Mouse (Mus musculus): ENCODE data around the gene Il1r2. TPM values are rescaled to one million over a fixed set of nuclear protein-coding genes. Genes with fewer than 3 reads are reported as not detected.

Il1r2 gene
- total RNA-seq, 2 experiments from 2014 or later = 0.56 TPM; not detected in 1

DNA sequence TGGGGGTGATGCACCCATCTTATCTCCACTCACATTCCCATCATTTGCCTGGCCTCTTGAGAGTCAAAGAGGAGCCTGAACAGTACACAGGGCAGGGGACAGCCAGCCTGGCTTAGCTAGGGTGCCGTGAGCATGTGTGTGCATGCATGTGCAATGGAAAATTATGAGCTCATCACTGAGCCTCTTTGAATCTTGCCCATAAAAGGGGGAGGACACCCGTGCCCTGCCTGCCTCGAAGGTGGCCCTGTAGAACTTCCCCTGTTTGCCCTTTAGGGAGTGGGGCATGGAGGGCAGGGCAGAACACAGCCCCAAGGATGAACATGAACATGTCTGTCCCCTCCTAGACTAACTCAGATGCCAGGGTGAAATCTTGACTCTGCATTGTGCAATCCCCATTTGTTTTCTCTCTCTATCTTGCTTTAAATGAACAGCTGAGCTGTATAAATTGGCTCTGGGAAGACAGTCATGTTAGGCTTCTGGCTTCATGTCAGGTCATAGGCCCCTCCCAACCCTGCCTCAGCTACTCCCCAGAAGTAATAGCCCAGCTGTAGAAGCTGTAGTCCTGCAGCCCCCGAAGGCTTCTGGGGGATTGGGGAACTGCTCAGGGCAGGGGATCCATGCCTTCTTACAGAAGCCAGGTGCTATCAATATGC lies 14.6 kb upstream of the Il1r2 start:
- DNase-seq = peak; percentile 34

DNA sequence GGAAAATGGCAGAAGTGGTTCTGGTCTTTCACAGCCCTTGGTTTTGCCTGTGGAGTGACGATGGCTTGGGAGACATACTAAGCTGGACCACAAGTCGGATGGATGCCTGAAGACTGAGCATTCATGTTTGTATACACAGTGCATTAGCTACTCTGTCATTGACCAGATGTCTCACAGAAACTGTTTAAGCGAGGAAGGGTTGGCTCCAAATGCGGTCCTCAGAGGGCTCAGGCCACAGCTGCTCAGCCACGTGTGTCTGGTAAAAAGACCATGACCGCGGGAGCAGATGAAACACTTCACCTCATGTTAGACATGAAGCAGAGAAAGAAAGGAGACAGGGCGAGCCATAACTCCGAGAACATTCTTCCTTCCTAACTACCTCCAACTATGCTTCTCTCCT lies 12.5 kb upstream of the Il1r2 start:
- peak; percentile 16 for DNase-seq

DNA sequence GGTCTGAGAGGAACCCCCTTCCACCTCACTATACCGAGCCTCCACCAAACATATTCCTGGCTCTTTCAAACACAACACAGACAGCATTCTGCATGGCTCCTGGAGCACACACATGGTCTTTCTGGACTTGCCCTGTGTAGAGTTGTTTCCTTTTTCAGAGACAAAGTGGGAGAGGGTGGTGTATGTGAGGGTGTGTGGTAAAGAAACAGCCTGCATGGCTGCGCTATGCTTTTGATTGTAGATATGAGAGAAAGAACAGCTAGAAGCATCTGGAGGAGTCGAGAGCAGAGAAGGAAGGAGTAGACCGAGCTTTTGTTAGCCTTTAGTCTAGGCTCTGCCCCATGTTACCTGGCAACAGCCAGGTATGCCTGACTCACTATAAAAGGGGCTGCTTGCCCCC lies 10.5 kb upstream of the Il1r2 start:
- DNase-seq = no peak

DNA sequence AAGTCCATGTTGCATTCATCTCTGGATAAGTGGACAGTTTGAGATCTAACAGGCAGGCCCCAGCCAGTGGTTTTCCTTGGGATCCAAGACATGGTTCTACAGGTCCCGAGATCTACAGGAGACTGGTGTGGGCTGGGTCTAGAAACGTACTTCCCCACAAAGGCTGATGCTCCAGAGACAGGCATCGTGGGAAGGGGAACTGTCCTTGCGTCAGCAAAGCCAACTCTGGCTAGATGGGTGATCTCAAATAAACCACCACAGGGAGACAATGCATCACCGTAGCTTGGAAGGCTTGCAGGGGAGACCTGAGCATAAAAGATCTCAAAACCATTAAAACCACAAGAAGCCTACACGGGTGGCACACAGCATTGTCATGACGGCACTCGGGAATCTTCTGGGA lies 9.4 kb upstream of the Il1r2 start:
- DNase-seq = no peak

DNA sequence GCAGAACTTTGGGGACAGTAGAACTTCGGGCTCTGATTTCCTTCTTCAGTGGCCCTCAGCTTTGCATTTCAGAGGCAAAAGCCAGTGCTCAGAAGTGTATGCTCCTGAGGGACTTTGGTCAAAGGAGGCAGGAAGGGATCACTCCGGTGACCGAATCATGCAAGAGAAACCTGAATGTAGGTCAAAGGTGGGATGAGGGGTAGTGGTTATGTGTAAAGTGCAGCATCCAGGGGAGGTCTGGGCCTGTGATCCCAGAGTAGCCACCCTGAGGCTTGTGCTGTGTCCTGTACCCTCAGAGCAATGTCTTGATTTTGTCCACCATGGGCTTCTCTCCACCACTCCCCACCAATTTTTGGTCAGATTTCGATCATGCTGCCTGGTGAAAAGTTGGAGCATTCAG lies 1.3 kb upstream of the Il1r2 start:
- DNase-seq = no peak

DNA sequence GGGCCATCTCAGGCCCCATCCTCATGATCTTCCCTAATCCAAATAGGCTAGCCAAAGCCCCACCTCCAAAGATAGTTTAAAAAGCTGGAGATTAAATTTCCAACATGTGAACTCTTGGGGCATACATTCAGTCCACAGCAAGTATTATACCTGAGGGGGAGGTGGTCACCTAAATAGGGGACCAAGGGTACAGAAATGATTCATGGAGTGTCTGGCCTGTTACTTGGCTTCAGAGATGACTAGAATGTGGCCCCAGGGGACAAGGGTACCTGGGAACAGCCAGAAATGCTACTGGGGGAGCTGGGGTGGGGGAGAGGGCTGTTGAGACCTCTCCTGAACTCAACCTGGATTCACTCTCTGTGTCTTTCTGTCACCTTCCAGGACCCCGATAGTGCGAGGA lies 3.4 kb downstream of the Il1r2 start:
- no peak for DNase-seq

DNA sequence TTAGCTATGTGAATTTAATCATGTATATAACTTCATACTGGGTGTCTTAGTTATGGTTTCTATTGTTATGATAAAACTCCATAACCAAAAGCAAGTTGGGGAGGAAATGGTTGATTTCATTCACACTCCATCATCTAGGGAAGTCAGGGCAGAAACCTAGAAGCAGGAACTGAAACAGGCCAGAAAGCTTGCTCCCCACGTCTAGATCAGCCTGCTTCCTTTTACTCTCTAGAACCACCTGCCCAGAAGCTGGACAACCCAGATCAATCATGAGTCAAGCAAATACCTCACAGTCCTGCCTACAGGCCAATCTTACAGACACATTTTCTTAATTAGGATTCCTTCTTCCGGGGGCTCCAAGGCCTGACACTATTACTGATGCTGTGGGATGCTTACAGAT lies 7.2 kb downstream of the Il1r2 start:
- DNase-seq = no peak

DNA sequence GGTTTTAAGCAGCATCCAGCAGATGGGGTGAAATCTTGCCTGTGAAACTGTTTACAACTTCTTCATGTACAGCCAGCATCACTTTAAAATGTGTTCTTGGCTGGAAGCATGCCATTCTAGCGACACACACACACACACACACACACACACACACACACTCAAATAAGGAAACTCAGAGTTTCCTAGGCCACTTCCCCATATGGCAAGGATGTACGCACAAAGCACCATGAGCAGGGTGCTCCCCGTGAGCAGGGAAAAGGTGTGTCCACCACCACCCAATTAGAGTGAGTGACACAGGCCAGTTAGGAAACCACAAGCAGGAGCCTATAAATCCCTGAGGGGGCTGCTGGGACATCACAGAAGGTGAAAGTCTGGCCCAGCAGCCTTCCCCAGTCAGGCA lies 10.5 kb downstream of the Il1r2 start:
- DNase-seq = no peak

DNA sequence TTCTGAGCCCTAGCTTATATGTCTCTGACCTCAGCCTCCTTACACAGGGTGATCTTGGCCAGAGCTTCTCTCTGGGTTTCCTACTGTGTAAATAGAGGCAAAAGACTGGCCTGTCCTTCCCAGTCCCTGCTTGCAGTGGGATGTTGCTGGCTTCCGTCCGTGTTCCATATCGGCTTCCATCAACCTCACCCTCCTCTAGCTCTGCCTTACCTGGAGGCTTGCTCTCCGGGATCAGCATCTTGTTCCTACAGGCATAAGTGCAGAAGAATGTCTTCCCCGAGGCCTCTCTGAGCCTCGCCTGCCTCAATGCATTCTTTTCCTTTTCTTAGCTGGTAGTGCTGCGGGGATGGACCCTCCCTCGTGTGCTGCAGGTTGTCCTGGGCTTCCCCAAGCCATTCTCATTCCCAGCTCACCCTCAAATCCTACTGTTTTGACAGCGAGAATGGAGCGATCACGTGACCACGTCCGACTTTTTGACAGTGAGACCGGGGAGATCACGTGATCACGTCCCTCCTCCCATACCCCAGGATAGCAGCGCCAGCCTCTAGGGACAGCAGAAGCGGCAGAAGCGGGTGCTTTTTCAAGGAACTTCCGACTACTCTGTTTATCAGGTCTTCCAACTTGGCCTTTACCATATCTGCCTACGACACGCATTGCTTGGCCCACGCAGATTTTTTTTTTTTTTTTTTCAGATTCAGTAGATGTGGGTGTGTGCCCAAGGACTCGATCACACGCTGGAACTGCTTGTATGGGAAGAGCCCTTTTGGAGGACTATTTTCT lies 11.7 kb downstream of the Il1r2 start:
- peak; percentile 49 for DNase-seq

DNA sequence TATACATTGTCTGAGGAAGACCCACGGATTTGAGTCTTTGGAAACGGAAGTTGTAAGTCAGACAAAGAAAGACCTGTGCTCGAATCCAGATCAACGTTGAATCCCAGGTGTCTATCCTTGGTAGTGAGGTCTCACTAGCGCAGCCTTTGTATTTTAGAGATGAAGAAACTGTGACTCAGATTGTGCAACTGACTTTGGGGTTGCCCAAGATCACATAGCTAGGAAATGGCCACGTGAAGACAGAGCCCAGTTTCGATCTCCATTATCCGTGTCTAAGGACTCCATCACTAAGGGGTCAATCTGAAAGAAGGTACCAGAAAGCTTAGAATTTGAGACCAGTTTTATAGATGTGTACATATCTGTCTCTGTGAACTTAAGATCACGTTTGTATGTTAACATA lies 17.3 kb downstream of the Il1r2 start:
- DNase-seq = no peak

DNA sequence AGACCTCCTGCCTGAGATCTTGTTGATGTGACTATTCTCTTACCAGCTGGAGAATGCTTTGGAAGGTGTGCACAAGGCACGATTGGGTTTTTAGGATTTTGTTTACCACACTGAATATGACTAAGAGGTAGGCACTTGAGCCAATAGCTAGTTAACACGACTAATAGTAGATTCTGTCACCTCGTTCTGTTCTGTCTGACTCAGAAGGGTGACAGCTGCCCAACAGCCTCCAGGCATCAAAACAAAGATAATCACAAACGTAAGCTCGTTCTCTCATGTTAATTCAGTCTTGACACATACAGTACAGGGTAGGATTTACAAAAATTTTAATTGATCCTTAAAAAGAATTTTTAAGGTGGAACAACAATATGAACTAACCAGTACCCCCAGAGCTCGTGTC lies 18.7 kb downstream of the Il1r2 start:
- no peak for DNase-seq

DNA sequence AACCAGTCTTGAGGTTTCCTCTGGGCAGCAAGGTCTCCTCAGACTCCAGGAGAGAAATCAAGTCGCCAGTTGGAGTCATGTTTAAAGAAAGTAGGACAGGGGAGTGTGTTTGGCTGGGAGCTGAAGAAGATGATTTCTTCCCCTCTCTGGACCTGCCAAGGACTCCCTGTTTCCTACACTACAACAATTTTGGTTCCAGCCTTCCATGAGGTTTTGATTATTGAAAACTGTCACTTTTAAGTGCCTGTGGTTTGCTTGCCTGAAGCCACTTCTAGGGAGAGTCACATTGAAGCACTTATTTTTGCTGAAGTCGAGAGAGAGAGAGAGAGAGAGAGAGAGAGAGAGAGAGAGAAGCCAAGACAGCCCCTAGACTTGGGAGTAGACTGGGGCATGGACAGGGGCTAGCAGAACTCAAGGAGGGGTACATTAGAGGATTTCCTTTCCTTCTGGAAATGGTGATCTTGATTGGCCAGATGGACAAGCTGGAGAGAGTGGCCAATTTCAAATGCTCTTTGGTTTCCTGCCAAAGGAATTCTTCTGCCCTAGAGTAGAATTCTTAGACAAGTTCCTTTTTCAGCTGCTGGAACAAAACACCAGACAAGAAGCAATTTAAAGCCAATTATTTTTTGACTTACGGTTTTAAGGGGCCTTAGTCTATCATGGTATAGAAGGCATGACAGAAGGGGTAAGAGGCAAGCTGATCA lies 20.9 kb downstream of the Il1r2 start:
- peak; percentile 34 for DNase-seq

DNA sequence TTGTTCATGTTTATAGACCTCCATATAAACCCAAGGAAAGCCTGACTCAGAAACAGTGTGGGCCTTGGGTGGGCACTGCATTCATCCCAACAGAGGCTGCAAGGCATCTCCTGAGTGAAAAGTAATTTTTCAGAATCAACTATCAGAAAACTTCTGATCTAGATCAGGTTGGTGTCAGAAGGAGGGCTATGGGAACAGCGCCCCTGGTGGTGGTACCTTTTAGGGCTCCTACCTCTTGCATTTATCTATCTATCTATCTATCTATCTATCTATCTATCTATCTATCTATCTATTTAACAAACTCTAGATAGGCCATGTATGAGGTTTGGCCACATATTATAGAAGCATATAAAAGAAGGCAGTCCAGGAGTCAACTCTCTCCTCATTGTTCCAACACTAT lies 21.7 kb downstream of the Il1r2 start:
- no peak for DNase-seq

DNA sequence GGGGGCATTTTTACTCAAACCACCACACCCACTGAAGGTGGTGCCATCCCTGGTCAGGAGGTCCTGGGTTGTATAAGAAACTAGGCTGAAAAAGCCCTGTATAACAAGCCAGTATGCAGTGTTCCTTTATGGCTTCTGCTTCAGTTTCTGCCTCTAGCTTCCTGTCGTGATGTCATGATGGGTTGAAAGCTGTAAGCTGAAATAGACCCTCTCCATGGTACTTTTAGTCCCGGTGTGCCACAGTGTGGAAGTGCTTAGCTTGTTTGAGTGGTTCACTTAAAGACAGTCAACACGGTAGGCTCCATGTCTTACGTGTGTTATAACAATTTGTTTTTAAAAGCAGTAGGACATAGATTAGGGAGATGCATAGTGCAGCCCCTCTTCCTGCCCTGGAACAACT lies 32.4 kb downstream of the Il1r2 start:
- DNase-seq = no peak

DNA sequence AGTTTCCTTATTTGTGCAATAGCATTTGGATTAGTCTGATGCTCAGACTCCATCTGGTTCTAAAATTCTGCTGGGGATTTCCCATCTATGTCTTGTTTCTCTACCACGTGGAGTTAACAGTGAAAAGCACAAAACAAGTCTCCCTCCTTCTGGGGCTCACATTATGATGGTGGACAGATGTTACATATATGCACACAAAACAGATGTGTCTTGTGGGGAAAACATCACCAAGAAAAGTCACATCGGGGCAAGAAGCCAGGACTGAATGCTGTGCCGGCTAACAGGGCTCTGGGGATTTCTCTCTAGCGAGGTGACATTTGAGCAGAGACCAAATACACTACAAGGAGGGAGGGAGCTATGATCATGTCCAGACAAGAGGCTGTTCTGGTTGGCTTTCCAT lies 32.8 kb downstream of the Il1r2 start:
- no peak for DNase-seq

DNA sequence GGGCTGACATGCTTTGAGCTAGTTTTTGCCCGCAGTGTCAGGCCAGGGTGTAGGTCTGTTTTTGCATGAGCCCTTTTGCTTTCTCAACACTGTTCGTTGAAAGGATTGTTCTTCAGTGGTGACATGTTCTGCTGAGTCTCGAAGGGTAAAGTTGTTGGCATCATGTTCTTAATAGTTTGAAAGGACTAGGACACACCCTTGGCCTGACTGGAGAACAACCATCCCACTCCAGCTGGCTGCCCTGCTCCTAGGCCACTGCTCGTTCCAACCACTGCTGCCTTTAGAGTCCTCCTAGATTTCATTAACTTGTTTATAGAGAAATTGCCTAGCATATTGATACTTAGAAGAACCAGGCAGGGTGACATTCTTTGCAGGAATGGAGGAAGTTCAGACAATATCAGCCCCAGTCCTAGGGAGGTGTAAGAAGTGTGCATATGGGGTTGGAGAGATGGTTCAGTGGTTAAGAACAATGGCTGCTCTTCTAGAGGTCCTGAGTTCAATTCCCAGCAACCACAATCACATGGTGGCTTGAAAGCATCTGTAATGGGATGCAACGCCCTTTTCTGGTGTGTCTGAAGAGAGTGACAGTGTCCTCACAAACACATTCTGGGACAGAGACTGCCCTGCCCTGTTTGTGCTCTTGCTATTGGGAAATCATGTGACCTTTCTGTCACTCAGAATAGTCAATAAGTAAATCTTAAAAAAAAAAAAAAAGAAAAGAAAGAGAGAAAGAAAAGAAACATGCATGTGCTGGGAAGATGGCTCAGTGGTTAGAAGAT lies 34.3 kb downstream of the Il1r2 start:
- DNase-seq = peak; percentile 49

DNA sequence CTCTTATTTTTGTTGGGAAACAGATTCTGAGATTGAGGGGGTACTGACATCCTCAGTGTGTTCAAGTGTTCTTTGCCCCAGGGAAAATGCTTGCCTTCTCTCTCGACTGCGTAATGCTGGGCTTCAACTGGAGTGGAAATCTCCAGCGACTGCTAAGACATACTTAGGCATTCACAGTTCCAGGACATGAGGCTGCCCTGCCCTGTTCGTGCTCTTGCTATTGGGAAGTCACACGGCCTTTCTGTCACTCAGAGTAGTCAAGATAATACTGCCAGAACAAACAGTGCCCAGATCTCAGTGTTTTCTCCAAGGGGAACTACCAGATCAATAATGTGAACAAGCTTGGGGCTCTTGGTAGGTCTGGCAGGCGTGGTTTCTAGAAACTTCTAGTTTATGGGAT lies 35.9 kb downstream of the Il1r2 start:
- peak; percentile 25 for DNase-seq

DNA sequence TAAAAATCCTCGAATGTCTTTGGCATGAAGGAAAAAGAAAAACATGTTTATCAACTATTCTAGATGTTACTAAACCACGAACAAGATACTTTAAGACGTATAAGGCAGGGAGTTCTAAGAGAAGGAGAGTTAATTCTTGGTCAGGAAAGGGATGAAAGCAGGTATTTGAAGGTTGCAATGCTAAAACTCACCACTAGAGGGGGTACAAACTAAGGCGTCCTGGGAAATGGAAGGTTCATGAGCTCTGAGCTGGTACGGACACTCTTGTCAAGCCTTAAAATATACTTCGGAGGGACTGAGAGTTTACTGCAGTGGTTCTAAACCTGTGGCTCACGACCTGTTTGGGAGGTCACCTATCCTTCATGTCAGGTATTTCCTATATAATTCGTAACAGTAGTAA lies 41.4 kb downstream of the Il1r2 start:
- DNase-seq = no peak

DNA sequence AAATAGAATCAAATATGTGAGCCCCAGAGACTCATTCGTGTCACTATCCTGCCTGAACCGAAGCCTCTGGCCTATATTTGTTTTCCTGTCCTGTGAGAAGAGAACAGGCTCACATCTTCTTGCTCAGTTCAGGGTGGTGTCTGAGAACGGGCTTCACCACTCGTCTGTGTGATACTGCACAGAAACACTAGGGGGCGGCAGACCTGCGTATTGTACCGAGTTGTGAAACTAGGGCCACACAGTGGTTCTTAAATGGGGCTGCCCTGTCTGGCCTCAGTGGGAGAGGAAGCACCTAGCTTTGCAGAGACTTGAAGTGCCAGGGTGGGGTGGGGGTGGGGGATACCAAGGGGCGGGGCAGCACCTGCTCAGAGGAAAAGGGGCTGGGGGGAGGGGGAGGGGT lies 42.5 kb downstream of the Il1r2 start:
- peak; percentile 64 for DNase-seq

DNA sequence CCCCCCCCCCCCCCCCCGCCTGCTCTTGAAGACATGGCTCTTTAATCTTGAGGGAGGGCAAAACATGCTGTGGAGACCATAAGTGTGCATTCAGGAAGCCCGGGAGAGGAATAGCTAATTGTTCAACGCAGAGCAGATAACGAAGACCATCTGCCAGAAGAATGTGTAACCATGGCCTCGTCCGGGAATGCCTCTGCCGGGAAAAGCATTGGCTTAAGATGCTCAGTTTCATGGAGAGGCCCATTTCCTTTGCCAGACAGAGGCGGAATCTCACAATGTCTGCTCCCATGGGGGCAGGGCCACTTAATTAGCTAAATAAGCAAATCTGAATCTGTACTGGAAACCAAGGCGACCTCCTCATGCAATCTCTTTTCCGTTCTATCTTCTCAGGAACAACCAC lies 43.7 kb downstream of the Il1r2 start:
- DNase-seq = no peak

DNA sequence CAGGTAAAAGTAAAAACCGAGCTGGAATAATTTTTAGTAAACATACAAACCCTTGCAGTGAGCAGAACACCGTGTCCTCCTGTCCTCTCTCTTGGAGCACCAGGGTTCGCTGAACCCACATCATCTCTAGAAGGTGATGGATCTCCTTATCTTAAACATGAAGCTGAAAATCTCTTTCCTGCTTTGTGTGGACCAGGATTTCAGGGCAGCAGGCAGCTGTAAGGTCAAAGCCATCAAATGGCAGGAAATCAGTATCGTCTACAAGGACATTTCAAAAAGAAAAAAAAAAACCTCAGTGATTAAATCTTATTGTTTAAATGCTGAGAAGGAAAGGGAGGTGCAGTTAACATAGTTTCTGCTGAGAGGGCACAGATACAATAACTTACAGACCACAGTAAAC lies 50.4 kb downstream of the Il1r2 start:
- no peak for DNase-seq

DNA sequence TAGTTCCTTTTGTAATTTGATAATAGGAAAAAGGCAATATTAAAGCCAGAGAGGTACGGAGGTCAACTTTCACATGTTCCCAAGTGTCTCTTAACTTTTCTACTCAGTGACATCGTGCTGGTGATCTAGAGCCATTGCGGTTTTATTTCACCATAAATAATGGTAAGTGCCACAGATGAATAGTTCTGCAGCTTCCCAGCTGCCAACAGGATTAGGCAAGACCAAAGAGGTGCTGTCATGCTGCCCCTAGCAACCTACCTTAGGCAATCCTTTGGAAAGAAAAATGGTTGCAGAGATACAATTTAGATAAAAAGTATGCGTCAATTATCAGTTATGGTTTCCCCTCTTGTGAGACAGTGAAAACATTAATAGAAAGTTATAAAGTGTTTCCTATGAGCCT lies 54.6 kb downstream of the Il1r2 start:
- DNase-seq = no peak

DNA sequence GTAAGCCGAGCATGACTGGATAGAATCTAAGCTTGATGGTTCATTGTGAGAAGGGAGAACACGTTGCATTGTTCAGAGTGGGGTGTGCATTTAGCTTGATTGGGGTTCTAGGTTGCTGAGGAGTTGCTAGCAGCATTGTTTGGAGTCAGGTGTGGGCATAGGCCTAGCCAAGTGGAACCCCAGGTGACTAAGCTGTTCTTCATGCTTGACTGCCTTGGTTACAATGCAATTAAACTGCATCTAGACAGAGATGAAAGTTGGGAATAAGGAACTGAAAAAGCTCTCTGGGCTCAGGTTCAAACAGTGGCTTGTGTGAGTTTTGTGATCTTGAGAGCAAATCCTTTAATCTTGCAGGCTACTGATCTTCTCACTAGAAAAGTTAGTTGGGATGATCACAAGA lies 55.4 kb downstream of the Il1r2 start:
- DNase-seq = no peak
